ENCODE assay signal across 23 mouse cellular contexts in the genomic region with DNA sequence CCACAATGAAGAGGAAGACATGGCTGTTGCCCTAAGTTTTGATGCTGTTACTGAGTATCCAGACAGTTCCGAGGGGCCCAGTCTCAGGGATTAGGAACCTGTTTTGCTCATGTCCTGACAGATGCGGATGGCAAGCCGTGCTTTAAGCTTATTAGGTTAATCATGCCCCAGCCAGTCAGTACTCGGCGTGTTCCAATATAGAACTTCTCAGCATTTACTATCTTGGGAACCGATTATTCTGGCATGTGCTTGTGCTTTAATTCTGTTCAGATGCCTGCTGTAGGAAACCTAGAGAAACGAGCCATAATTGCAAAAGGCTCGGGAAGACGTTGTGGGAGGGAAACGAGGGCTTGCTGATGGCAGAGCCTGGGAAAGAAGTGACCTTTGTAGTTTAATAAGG. TPM values are rescaled to one million over a fixed set of nuclear protein-coding genes. Genes with fewer than 3 reads are reported as not detected.
A peak's percentile ranks its signal among the peaks of the same experiment; 100 is the strongest.
DNase-seq lines count a peak whose midpoint lies in the region; ATAC-seq and TF ChIP-seq lines count a peak whose summit lies in the region.
"Had no signal": no experiment of that assay in that cellular context is flagged by ENCODE, and none has a peak within 500 bp of the region (broad histone marks: within the 10 kb centered on the region; RNA-seq: fewer than 3 reads in every experiment).

A gene (minus strand): TSS at position 64 of the 400 bp plus-strand sequence.

- no peak for TF ChIP-seq CTCF in E14TG2a.4 (conservative IDR thresholded peaks at IDR 0.05; ENCODE audit: low read length)
- TF ChIP-seq CTCF in olfactory bulb, adult 2 months (IDR thresholded peaks at IDR 0.05; ENCODE audit: insufficient read depth, low read depth, low read length) = no peak

- no peaks in the 10 kb centered on the region for H3K36me3 ChIP-seq in embryonic facial prominence, embryonic 13.5 days
- no peaks in the 10 kb centered on the region for H3K36me3 ChIP-seq in embryonic facial prominence, embryonic 10.5 days (replicated peaks)
- no peaks in the 10 kb centered on the region for H3K36me3 ChIP-seq in E14TG2a.4 (ENCODE audit: insufficient read depth, low read length)
- H3K36me3 ChIP-seq: heart, embryonic 15.5 days; hindbrain, embryonic 15.5 days had no signal

- H3K4me1 ChIP-seq in embryonic facial prominence, embryonic 13.5 days = peaks cover 8% of the 10 kb centered on the region
- H3K4me1 ChIP-seq in embryonic facial prominence, embryonic 10.5 days = 0 out of 2 replicates have a peak, but pooled peaks cover 4% of the 10 kb centered on the region
- H3K4me1 ChIP-seq in E14TG2a.4 (replicated peaks; ENCODE audit: low read depth, low read length) = peaks cover 15% of the 10 kb centered on the region
- peaks cover 46% of the 10 kb centered on the region for H3K4me1 ChIP-seq in olfactory bulb, adult 2 months (ENCODE audit: control insufficient read depth, insufficient read depth, low read length)

- no peak for ATAC-seq in embryonic facial prominence, embryonic 13.5 days (ENCODE audit: insufficient number of reproducible peaks, insufficient read depth, low FRiP score, low TSS enrichment, low read depth)
- ATAC-seq: CD4-positive, CD25-positive, alpha-beta regulatory T cell, adult 4 months; forebrain, embryonic 14.5 days had no signal

- peak within 1 kb of the TSS; percentile 40; the same call in 1 of the 2 replicates for H3K27ac ChIP-seq in embryonic facial prominence, embryonic 13.5 days
- H3K27ac ChIP-seq in embryonic facial prominence, embryonic 10.5 days (replicated peaks) = no peak within 1 kb of the TSS
- peak within 1 kb of the TSS; percentile 50; the same call in 1 of the 2 replicates for H3K27ac ChIP-seq in olfactory bulb, adult 2 months (ENCODE audit: insufficient read depth, low read depth, low read length)
- H3K27ac ChIP-seq: heart, adult 2 months; heart, embryonic 15.5 days; hindbrain, embryonic 15.5 days had no signal

- DNase-seq in embryonic facial prominence, embryonic 10.5 days (ENCODE audit: low spot score) = no peak
- peak; percentile 69 for DNase-seq in retina, postnatal 7 days (ENCODE audit: low read depth, low spot score)
- DNase-seq in adrenal gland, postnatal 10 days = no peak
- no peak for DNase-seq in lung, postnatal 14 days
- DNase-seq: adrenal gland, postnatal 14 days; B cell, adult 2 months; cerebellum, adult 18-20 months; cerebellum, postnatal 10 days; gastrocnemius, postnatal 14 days; heart, adult 2 months; heart, postnatal 14 days had no signal

- WGBS in embryonic facial prominence, embryonic 13.5 days = 36% methylated on average over 10 of the region's 10 CpGs
- 68% methylated on average over 10 of the region's 10 CpGs for WGBS in embryonic facial prominence, embryonic 10.5 days
- 27% methylated on average over 10 of the region's 10 CpGs for WGBS in olfactory bulb, adult 2 months

- H3K27me3 ChIP-seq in embryonic facial prominence, embryonic 13.5 days = peaks cover 13% of the 10 kb centered on the region
- no peaks in the 10 kb centered on the region for H3K27me3 ChIP-seq in embryonic facial prominence, embryonic 10.5 days (replicated peaks; ENCODE audit: low read depth, poor library complexity, severe bottlenecking)
- peaks cover 47% of the 10 kb centered on the region for H3K27me3 ChIP-seq in E14TG2a.4 (ENCODE audit: insufficient read depth, low read length)
- H3K27me3 ChIP-seq: heart, embryonic 15.5 days; hindbrain, embryonic 15.5 days had no signal

- no peak for TF ChIP-seq POLR2A in olfactory bulb, adult 2 months (IDR thresholded peaks at IDR 0.05; ENCODE audit: insufficient read depth, low read depth, low read length)

- H3K9me3 ChIP-seq in embryonic facial prominence, embryonic 13.5 days = no peaks in the 10 kb centered on the region
- no peaks in the 10 kb centered on the region for H3K9me3 ChIP-seq in embryonic facial prominence, embryonic 10.5 days
- no peaks in the 10 kb centered on the region for H3K9me3 ChIP-seq in E14TG2a.4 (ENCODE audit: low read length)
- H3K9me3 ChIP-seq: heart, embryonic 15.5 days; hindbrain, embryonic 15.5 days had no signal

- H3K9ac ChIP-seq in embryonic facial prominence, embryonic 13.5 days = no peak within 1 kb of the TSS
- H3K9ac ChIP-seq: heart, embryonic 15.5 days; hindbrain, embryonic 15.5 days had no signal

- no peak within 1 kb of the TSS for H3K4me3 ChIP-seq in embryonic facial prominence, embryonic 13.5 days
- no peak within 1 kb of the TSS for H3K4me3 ChIP-seq in embryonic facial prominence, embryonic 10.5 days
- H3K4me3 ChIP-seq in E14TG2a.4 (replicated peaks; ENCODE audit: low read length) = peak within 1 kb of the TSS; percentile 68
- H3K4me3 ChIP-seq in olfactory bulb, adult 2 months (ENCODE audit: insufficient read depth, low read depth, low read length) = no peak within 1 kb of the TSS
- H3K4me3 ChIP-seq: heart, adult 2 months; heart, embryonic 15.5 days; hindbrain, embryonic 15.5 days had no signal

- H3K4me2 ChIP-seq in embryonic facial prominence, embryonic 13.5 days = no peak within 1 kb of the TSS
- H3K4me2 ChIP-seq: heart, embryonic 11.5 days; heart, embryonic 15.5 days; hindbrain, embryonic 15.5 days had no signal

RNA-seq across cellular contexts. Expression of the gene that starts here (rescaled TPM):
- polyA plus RNA-seq in embryonic facial prominence, embryonic 13.5 days (2015; fragmentation: Nextera tagmentation; extraction: Ambion mirVana) = 0.06 TPM in 1 of 2 replicates, not detected in the other
- polyA plus RNA-seq in embryonic facial prominence, embryonic 10.5 days (2016; fragmentation: Nextera tagmentation; extraction: Ambion mirVana) = not detected in 2 replicates
- polyA plus RNA-seq in olfactory bulb, adult 2 months (2012; ENCODE audit: insufficient read depth, insufficient read length, low replicate concordance, missing spikeins) = not detected in 2 replicates
- total RNA-seq in adrenal gland, postnatal 10 days (2021) = not detected
- total RNA-seq: adrenal gland, postnatal 14 days; gastrocnemius, postnatal 14 days; hematopoietic stem cell, adult 5-6 weeks; MEL had no signal
- polyA plus RNA-seq: CD4-positive, CD25-positive, alpha-beta regulatory T cell, adult 4 months; embryonic facial prominence, embryonic 11.5 days; forebrain, embryonic 14.5 days; gonadal fat pad, adult 2 months; heart, embryonic 11.5 days; hindbrain, embryonic 15.5 days had no signal
